22 mouse cellular contexts compared by ENCODE assay signal in the genomic region with DNA sequence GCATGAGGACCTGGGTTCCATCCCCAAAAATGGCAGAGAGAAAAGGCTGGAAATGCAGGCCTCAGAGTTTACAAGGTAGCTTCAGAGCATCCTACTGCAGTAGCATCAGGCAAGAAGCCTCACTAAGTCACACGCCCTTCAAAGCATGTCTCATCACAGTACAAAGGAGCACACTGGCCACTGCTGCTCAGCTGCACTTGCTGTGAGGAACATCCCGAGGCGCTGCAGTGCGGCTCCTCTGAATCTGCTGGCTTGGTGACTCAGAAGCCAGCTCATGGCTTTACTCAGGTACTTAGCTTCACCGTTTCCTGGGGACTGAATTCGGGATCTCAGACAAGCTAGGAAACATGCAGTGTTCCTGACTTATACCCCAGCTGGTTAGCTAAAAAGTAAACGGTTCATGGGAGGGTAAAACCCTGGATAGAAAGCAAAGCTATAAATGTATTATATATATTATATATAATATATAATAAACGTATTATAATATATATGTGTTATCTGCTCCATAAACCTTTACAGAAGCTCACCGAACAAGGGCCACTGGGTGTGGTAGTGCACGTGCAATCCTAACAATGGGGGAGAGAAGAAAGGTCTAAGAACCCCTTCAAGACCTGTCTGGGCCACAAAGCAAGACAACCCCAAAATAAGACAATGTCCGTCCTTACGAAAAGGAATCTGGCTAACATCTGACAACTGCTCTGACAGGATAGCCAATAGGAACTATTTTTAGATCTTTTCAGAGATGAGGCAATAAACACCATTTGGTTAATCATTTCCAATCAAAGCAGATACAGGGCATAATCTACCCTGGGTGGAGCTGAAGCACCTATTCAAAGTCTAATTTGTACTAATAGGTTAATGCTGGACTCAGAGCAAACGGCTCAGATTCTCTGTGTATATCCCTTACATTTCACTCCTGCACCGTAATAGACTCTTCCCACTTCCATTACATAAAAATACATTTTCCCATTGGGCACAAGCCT. TPM values are rescaled to one million over a fixed set of nuclear protein-coding genes. Genes with fewer than 3 reads are reported as not detected.
A peak's percentile ranks its signal among the peaks of the same experiment; 100 is the strongest.
DNase-seq lines count a peak whose midpoint lies in the region; ATAC-seq and TF ChIP-seq lines count a peak whose summit lies in the region.
"Had no signal": no experiment of that assay in that cellular context is flagged by ENCODE, and none has a peak within 500 bp of the region (broad histone marks: within the 10 kb centered on the region; RNA-seq: fewer than 3 reads in every experiment).

No protein-coding gene starts in this region.

- TF ChIP-seq CTCF in stomach, postnatal 0 days (IDR thresholded peaks at IDR 0.05; ENCODE audit: low read depth) = no peak

- ATAC-seq in stomach, embryonic 15.5 days (ENCODE audit: insufficient read depth, low FRiP score, low read depth) = peak; percentile 31; the same call in 1 of the 2 replicates
- no peak for ATAC-seq in stomach, postnatal 0 days (ENCODE audit: low FRiP score, low TSS enrichment)
- ATAC-seq in intestine, embryonic 16.5 days = peak; percentile 88
- ATAC-seq: forebrain, embryonic 14.5 days; forebrain, postnatal 0 days; hindbrain, postnatal 0 days; inflammation-experienced regulatory T-cells, adult 6 months had no signal

- no peaks in the 10 kb centered on the region for H3K9me3 ChIP-seq in stomach, embryonic 15.5 days
- no peaks in the 10 kb centered on the region for H3K9me3 ChIP-seq in stomach, postnatal 0 days (ENCODE audit: control insufficient read depth, low read length)
- H3K9me3 ChIP-seq in intestine, embryonic 16.5 days (ENCODE audit: control insufficient read depth, low read length) = no peaks in the 10 kb centered on the region
- H3K9me3 ChIP-seq: embryonic facial prominence, embryonic 12.5 days; embryonic facial prominence, embryonic 15.5 days; hindbrain, embryonic 12.5 days had no signal

- 79% methylated on average over 14 of the region's 14 CpGs for WGBS in stomach, embryonic 15.5 days
- WGBS in stomach, postnatal 0 days = 71% methylated on average over 14 of the region's 14 CpGs
- WGBS in intestine, embryonic 16.5 days = 59% methylated on average over 14 of the region's 14 CpGs

- H3K9ac ChIP-seq in stomach, embryonic 15.5 days = no peak overlapping the region
- no peak overlapping the region for H3K9ac ChIP-seq in stomach, postnatal 0 days (ENCODE audit: low read length)
- H3K9ac ChIP-seq in intestine, embryonic 16.5 days (ENCODE audit: low read depth, low read length) = no peak overlapping the region
- H3K9ac ChIP-seq: embryonic facial prominence, embryonic 12.5 days; embryonic facial prominence, embryonic 15.5 days; forebrain, postnatal 0 days; hindbrain, embryonic 12.5 days had no signal

- no peaks in the 10 kb centered on the region for H3K36me3 ChIP-seq in stomach, embryonic 15.5 days
- H3K36me3 ChIP-seq in stomach, postnatal 0 days (ENCODE audit: control insufficient read depth, insufficient read depth, low read length) = no peaks in the 10 kb centered on the region
- H3K36me3 ChIP-seq in intestine, embryonic 16.5 days (ENCODE audit: control insufficient read depth, insufficient read depth, low read length) = no peaks in the 10 kb centered on the region
- H3K36me3 ChIP-seq: embryonic facial prominence, embryonic 12.5 days; embryonic facial prominence, embryonic 15.5 days; hindbrain, embryonic 12.5 days had no signal

- no peak for DNase-seq in stomach, postnatal 0 days (ENCODE audit: low spot score)
- DNase-seq in brain, adult 2 months (ENCODE audit: low read depth, low spot score) = peak; percentile 71
- DNase-seq in right cerebral cortex, adult 2 months (ENCODE audit: low spot score in 2 of 2) = no peak
- no peak for DNase-seq in embryo, embryonic 10 days (ENCODE audit: low spot score)
- DNase-seq in adrenal gland, adult 8-10 months = no peak
- DNase-seq: adrenal gland, postnatal 14 days; cerebellum, adult 11-12 months; cerebellum, adult 8-10 months; cerebellum, postnatal 10 days; forebrain, postnatal 0 days; gastrocnemius, adult 2 months; gastrocnemius, postnatal 14 days; heart, adult 11 months had no signal

- no peak overlapping the region for H3K27ac ChIP-seq in stomach, embryonic 15.5 days
- no peak overlapping the region for H3K27ac ChIP-seq in stomach, postnatal 0 days (replicated peaks)
- peak overlapping the region; percentile 84 for H3K27ac ChIP-seq in intestine, embryonic 16.5 days (ENCODE audit: low read length)
- H3K27ac ChIP-seq: embryonic facial prominence, embryonic 12.5 days; embryonic facial prominence, embryonic 15.5 days; gastrocnemius, adult 2 months; hindbrain, embryonic 12.5 days; hindbrain, postnatal 0 days had no signal

- no peaks in the 10 kb centered on the region for H3K27me3 ChIP-seq in stomach, embryonic 15.5 days (replicated peaks)
- no peaks in the 10 kb centered on the region for H3K27me3 ChIP-seq in stomach, postnatal 0 days (ENCODE audit: control insufficient read depth, insufficient read depth, low read length)
- H3K27me3 ChIP-seq in intestine, embryonic 16.5 days (replicated peaks; ENCODE audit: control insufficient read depth, insufficient read depth, low read length) = no peaks in the 10 kb centered on the region
- H3K27me3 ChIP-seq: embryonic facial prominence, embryonic 12.5 days; embryonic facial prominence, embryonic 15.5 days; hindbrain, embryonic 12.5 days had no signal

- TF ChIP-seq EP300 in stomach, postnatal 0 days (optimal IDR thresholded peaks at IDR 0.05) = no peak

- H3K4me3 ChIP-seq in stomach, embryonic 15.5 days (replicated peaks) = no peak overlapping the region
- H3K4me3 ChIP-seq in stomach, postnatal 0 days (ENCODE audit: low read depth, low read length) = no peak overlapping the region
- H3K4me3 ChIP-seq in intestine, embryonic 16.5 days (ENCODE audit: low read length) = no peak overlapping the region
- H3K4me3 ChIP-seq: embryonic facial prominence, embryonic 12.5 days; embryonic facial prominence, embryonic 15.5 days; gastrocnemius, adult 2 months; hindbrain, embryonic 12.5 days had no signal

- H3K4me1 ChIP-seq in stomach, embryonic 15.5 days = no peaks in the 10 kb centered on the region
- no peaks in the 10 kb centered on the region for H3K4me1 ChIP-seq in stomach, postnatal 0 days (replicated peaks; ENCODE audit: control insufficient read depth, insufficient read depth)
- H3K4me1 ChIP-seq in intestine, embryonic 16.5 days (ENCODE audit: control insufficient read depth, insufficient read depth, low read length) = peaks cover 16% of the 10 kb centered on the region
- H3K4me1 ChIP-seq: embryonic facial prominence, embryonic 12.5 days; hindbrain, embryonic 12.5 days had no signal

- H3K4me2 ChIP-seq in stomach, embryonic 15.5 days = no peak overlapping the region
- H3K4me2 ChIP-seq in stomach, postnatal 0 days (replicated peaks; ENCODE audit: low read depth) = no peak overlapping the region
- H3K4me2 ChIP-seq in intestine, embryonic 16.5 days (ENCODE audit: low read depth, low read length) = peak overlapping the region; percentile 35; the same call in 1 of the 2 replicates
- H3K4me2 ChIP-seq: embryonic facial prominence, embryonic 12.5 days; embryonic facial prominence, embryonic 15.5 days; heart, embryonic 11.5 days; hindbrain, embryonic 12.5 days had no signal

RNA-seq across cellular contexts. Expression of gene Vgll4, which starts 25.0 kb away (rescaled TPM):
- polyA plus RNA-seq in stomach, embryonic 15.5 days (2015; fragmentation: Nextera tagmentation; extraction: Ambion mirVana) = 80.5 and 87.0 TPM in 2 replicates
- 38.5 and 42.1 TPM in 2 replicates for polyA plus RNA-seq in stomach, postnatal 0 days (2015; fragmentation: Nextera tagmentation; extraction: Ambion mirVana)
- polyA plus RNA-seq in intestine, embryonic 16.5 days (2015; fragmentation: Nextera tagmentation; extraction: Ambion mirVana) = 66.1 and 75.7 TPM in 2 replicates
- total RNA-seq in adrenal gland, adult 8-10 months (2022) = 10 to 100 TPM; 43.0 to 49.5 (median 45.6) TPM
